Mouse (Mus musculus): Measurements from ENCODE around the gene Hbb-bs. TPM values are rescaled to one million over a fixed set of nuclear protein-coding genes. Genes with fewer than 3 reads are reported as not detected.
"Not testable (repeated sequence)": the region's sequence is repeated elsewhere in the genome, so short reads cannot be mapped to it uniquely, and the experiment has no call there.

Hbb-bs gene
- polyA plus RNA-seq, 1 experiment from 2014 or later: 14,530 TPM

GRCm38 (mm10) chr7:103810296-103810695, 17.6 kb downstream of the Hbb-bs start:
- H3K4me2 ChIP-seq: no peak overlapping the region

GRCm38 (mm10) chr7:103809801-103810155, 18.1 kb downstream of the Hbb-bs start:
- no peaks in the 10 kb centered on the region for H3K36me3 ChIP-seq
- no peak overlapping the region for H3K9ac ChIP-seq
- no peaks in the 10 kb centered on the region for H3K27me3 ChIP-seq
- 48% methylated on average over 1 of the region's 1 CpGs for WGBS
- no peaks in the 10 kb centered on the region for H3K9me3 ChIP-seq
- H3K4me3 ChIP-seq: no peak overlapping the region
- ATAC-seq (ENCODE audit: borderline replicate concordance, extremely low read depth, low FRiP score, low TSS enrichment): no peak
- no peak overlapping the region for H3K4me2 ChIP-seq
- H3K27ac ChIP-seq: no peak overlapping the region
- H3K4me1 ChIP-seq: no peaks in the 10 kb centered on the region

More at GRCm38 (mm10) chr7:103810296-103810695, 17.6 kb downstream of the Hbb-bs start:
- H3K4me3 ChIP-seq: no peak overlapping the region
- H3K9me3 ChIP-seq: no peaks in the 10 kb centered on the region
- no peaks in the 10 kb centered on the region for H3K36me3 ChIP-seq
- no peak overlapping the region for H3K27ac ChIP-seq
- H3K27me3 ChIP-seq: no peaks in the 10 kb centered on the region
- 71% methylated on average over 1 of the region's 1 CpGs for WGBS
- no peaks in the 10 kb centered on the region for H3K4me1 ChIP-seq
- no peak overlapping the region for H3K9ac ChIP-seq
- ATAC-seq (ENCODE audit: borderline replicate concordance, extremely low read depth, low FRiP score, low TSS enrichment): no peak

- ATAC-seq (ENCODE audit: borderline replicate concordance, extremely low read depth, low FRiP score, low TSS enrichment): no peak
- no peaks in the 10 kb centered on the region for H3K36me3 ChIP-seq
- H3K9me3 ChIP-seq: no peaks in the 10 kb centered on the region
- 43% methylated on average over 5 of the region's 5 CpGs for WGBS
- no peaks in the 10 kb centered on the region for H3K27me3 ChIP-seq
- H3K4me3 ChIP-seq: no peak overlapping the region
- H3K9ac ChIP-seq: no peak overlapping the region
- H3K27ac ChIP-seq: no peak overlapping the region
- H3K4me2 ChIP-seq: no peak overlapping the region
- H3K4me1 ChIP-seq: no peaks in the 10 kb centered on the region
These were observed 18.7 kb downstream of the Hbb-bs start for GRCm38 (mm10) chr7:103808971-103809800.

- 77% methylated on average over 2 of the region's 2 CpGs for WGBS
- not testable (repeated sequence) for H3K9me3 ChIP-seq
These were observed 19.8 kb downstream of the Hbb-bs start for GRCm38 (mm10) chr7:103808120-103808519.

GRCm38 (mm10) chr7:103806856-103807255, 21.0 kb downstream of the Hbb-bs start:
- 68% methylated on average over 1 of the region's 1 CpGs for WGBS
- no peak overlapping the region for H3K27ac ChIP-seq
- H3K36me3 ChIP-seq: no peaks in the 10 kb centered on the region
- H3K27me3 ChIP-seq: no peaks in the 10 kb centered on the region
- H3K4me3 ChIP-seq: no peak overlapping the region
- no peaks in the 10 kb centered on the region for H3K4me1 ChIP-seq
- H3K9ac ChIP-seq: no peak overlapping the region
- H3K9me3 ChIP-seq: no peaks in the 10 kb centered on the region
- H3K4me2 ChIP-seq: no peak overlapping the region
- no peak for ATAC-seq (ENCODE audit: borderline replicate concordance, extremely low read depth, low FRiP score, low TSS enrichment)

More at GRCm38 (mm10) chr7:103808120-103808519, 19.8 kb downstream of the Hbb-bs start:
- not testable (repeated sequence) for H3K4me2 ChIP-seq; H3K9ac ChIP-seq; H3K27me3 ChIP-seq; H3K36me3 ChIP-seq; H3K4me3 ChIP-seq; H3K4me1 ChIP-seq; ATAC-seq (ENCODE audit: borderline replicate concordance, extremely low read depth, low FRiP score, low TSS enrichment); H3K27ac ChIP-seq

- Histone ChIP-seq H3K27me3 (no peaks in the 10 kb centered on the region), H3K9ac (no peak overlapping the region), H3K4me3 (no peak overlapping the region), H3K4me2 (no peak overlapping the region), H3K9me3 (no peaks in the 10 kb centered on the region), H3K4me1 (no peaks in the 10 kb centered on the region), H3K27ac (no peak overlapping the region), H3K36me3 (no peaks in the 10 kb centered on the region)
- no peak for ATAC-seq (ENCODE audit: borderline replicate concordance, extremely low read depth, low FRiP score, low TSS enrichment)
- WGBS: 25% methylated on average over 4 of the region's 4 CpGs
These were observed 35.1 kb downstream of the Hbb-bs start for GRCm38 (mm10) chr7:103792669-103793388.

GRCm38 (mm10) chr7:103791721-103792120, 36.2 kb downstream of the Hbb-bs start, which contains the start of gene Olfr67:
Gene Olfr67 (minus strand): TSS chr7:103791821.
- ATAC-seq (ENCODE audit: borderline replicate concordance, extremely low read depth, low FRiP score, low TSS enrichment): no peak
- Histone ChIP-seq H3K36me3 (no peaks in the 10 kb centered on the region), H3K4me1 (no peaks in the 10 kb centered on the region), H3K27me3 (no peaks in the 10 kb centered on the region), H3K9ac (no peak within 1 kb of the TSS), H3K27ac (no peak within 1 kb of the TSS), H3K9me3 (no peaks in the 10 kb centered on the region), H3K4me3 (no peak within 1 kb of the TSS), H3K4me2 (no peak within 1 kb of the TSS)
- WGBS: 55% methylated on average over 3 of the region's 3 CpGs

- ATAC-seq (ENCODE audit: borderline replicate concordance, extremely low read depth, low FRiP score, low TSS enrichment): no peak
- WGBS: 78% methylated on average over 3 of the region's 3 CpGs
- Histone ChIP-seq H3K36me3 (no peaks in the 10 kb centered on the region), H3K4me3 (no peak within 1 kb of the TSS), H3K9ac (no peak within 1 kb of the TSS), H3K4me2 (no peak within 1 kb of the TSS), H3K9me3 (no peaks in the 10 kb centered on the region), H3K27me3 (no peaks in the 10 kb centered on the region), H3K4me1 (no peaks in the 10 kb centered on the region), H3K27ac (no peak within 1 kb of the TSS)
These were observed 48.3 kb downstream of the Hbb-bs start, which contains the start of gene Olfr68 for GRCm38 (mm10) chr7:103779598-103779997. Gene Olfr68 (minus strand): TSS chr7:103779698.

- not testable (repeated sequence) for H3K4me1 ChIP-seq; H3K4me2 ChIP-seq; H3K9me3 ChIP-seq; H3K27ac ChIP-seq; H3K36me3 ChIP-seq; H3K27me3 ChIP-seq; H3K4me3 ChIP-seq; ATAC-seq (ENCODE audit: borderline replicate concordance, extremely low read depth, low FRiP score, low TSS enrichment); H3K9ac ChIP-seq
- 74% methylated on average over 4 of the region's 4 CpGs for WGBS
These were observed 50.2 kb downstream of the Hbb-bs start for GRCm38 (mm10) chr7:103777652-103778051.

Other genes with a start within 250 kb of the Hbb-bs start
- not detected in 2 replicates for gene Olfr618, start 238.0 kb downstream of the Hbb-bs start, polyA plus RNA-seq (2015; fragmentation: Nextera tagmentation; extraction: Ambion mirVana)
- gene Olfr619, start 227.5 kb downstream of the Hbb-bs start, polyA plus RNA-seq (2015; fragmentation: Nextera tagmentation; extraction: Ambion mirVana): not detected in 2 replicates
- not detected in 2 replicates for gene Olfr620, start 215.6 kb downstream of the Hbb-bs start, polyA plus RNA-seq (2015; fragmentation: Nextera tagmentation; extraction: Ambion mirVana)
- not detected in 2 replicates for gene Olfr622, start 185.4 kb downstream of the Hbb-bs start, polyA plus RNA-seq (2015; fragmentation: Nextera tagmentation; extraction: Ambion mirVana)
- gene Olfr623, start 164.4 kb downstream of the Hbb-bs start, polyA plus RNA-seq (2015; fragmentation: Nextera tagmentation; extraction: Ambion mirVana): not detected in 2 replicates
- 0.04 TPM in 1 of 2 replicates, not detected in the other for gene Olfr624, start 156.9 kb downstream of the Hbb-bs start, polyA plus RNA-seq (2015; fragmentation: Nextera tagmentation; extraction: Ambion mirVana)
- gene Olfr625-ps1, start 145.4 kb downstream of the Hbb-bs start, polyA plus RNA-seq (2015; fragmentation: Nextera tagmentation; extraction: Ambion mirVana): not detected in 2 replicates
- gene Olfr243, start 113.4 kb downstream of the Hbb-bs start, polyA plus RNA-seq (2015; fragmentation: Nextera tagmentation; extraction: Ambion mirVana): not detected in 2 replicates
- not detected in 2 replicates for gene Olfr628, start 97.7 kb downstream of the Hbb-bs start, polyA plus RNA-seq (2015; fragmentation: Nextera tagmentation; extraction: Ambion mirVana)
- not detected in 2 replicates for gene Olfr629, start 83.2 kb downstream of the Hbb-bs start, polyA plus RNA-seq (2015; fragmentation: Nextera tagmentation; extraction: Ambion mirVana)
- not detected in 2 replicates for gene Olfr630, start 70.8 kb downstream of the Hbb-bs start, polyA plus RNA-seq (2015; fragmentation: Nextera tagmentation; extraction: Ambion mirVana)
- not detected in 2 replicates for gene Olfr69, start 56.5 kb downstream of the Hbb-bs start, polyA plus RNA-seq (2015; fragmentation: Nextera tagmentation; extraction: Ambion mirVana)
- gene Olfr68, start 48.4 kb downstream of the Hbb-bs start, polyA plus RNA-seq (2015; fragmentation: Nextera tagmentation; extraction: Ambion mirVana): not detected in 2 replicates
- gene Olfr67, start 36.3 kb downstream of the Hbb-bs start, polyA plus RNA-seq (2015; fragmentation: Nextera tagmentation; extraction: Ambion mirVana): not detected in 2 replicates
- 4,716 and 5,311 TPM in 2 replicates for gene Hbb-bt, start 14.1 kb downstream of the Hbb-bs start, polyA plus RNA-seq (2015; fragmentation: Nextera tagmentation; extraction: Ambion mirVana)
- gene Hbb-bh2, start 12.4 kb upstream of the Hbb-bs start, polyA plus RNA-seq (2015; fragmentation: Nextera tagmentation; extraction: Ambion mirVana): not detected in 2 replicates
- gene Hbb-bh1, start 15.1 kb upstream of the Hbb-bs start, polyA plus RNA-seq (2015; fragmentation: Nextera tagmentation; extraction: Ambion mirVana): 8.2 and 12.5 TPM in 2 replicates
- 807 and 1,263 TPM in 2 replicates for gene Hbb-y, start 25.1 kb upstream of the Hbb-bs start, polyA plus RNA-seq (2015; fragmentation: Nextera tagmentation; extraction: Ambion mirVana)
- not detected in 2 replicates for gene Olfr66, start 58.2 kb upstream of the Hbb-bs start, polyA plus RNA-seq (2015; fragmentation: Nextera tagmentation; extraction: Ambion mirVana)
- not detected in 2 replicates for gene Olfr64, start 66.4 kb upstream of the Hbb-bs start, polyA plus RNA-seq (2015; fragmentation: Nextera tagmentation; extraction: Ambion mirVana)
- not detected in 2 replicates for gene Olfr65, start 75.4 kb upstream of the Hbb-bs start, polyA plus RNA-seq (2015; fragmentation: Nextera tagmentation; extraction: Ambion mirVana)
- gene Olfr631, start 100.7 kb upstream of the Hbb-bs start, polyA plus RNA-seq (2015; fragmentation: Nextera tagmentation; extraction: Ambion mirVana): not detected in 2 replicates
- not detected in 2 replicates for gene Olfr632, start 106.3 kb upstream of the Hbb-bs start, polyA plus RNA-seq (2015; fragmentation: Nextera tagmentation; extraction: Ambion mirVana)
- gene Olfr633, start 116.3 kb upstream of the Hbb-bs start, polyA plus RNA-seq (2015; fragmentation: Nextera tagmentation; extraction: Ambion mirVana): not detected in 2 replicates
- gene Olfr635, start 143.1 kb upstream of the Hbb-bs start, polyA plus RNA-seq (2015; fragmentation: Nextera tagmentation; extraction: Ambion mirVana): not detected in 2 replicates
- gene Olfr638, start 170.7 kb upstream of the Hbb-bs start, polyA plus RNA-seq (2015; fragmentation: Nextera tagmentation; extraction: Ambion mirVana): not detected in 2 replicates
- gene Olfr639, start 189.2 kb upstream of the Hbb-bs start, polyA plus RNA-seq (2015; fragmentation: Nextera tagmentation; extraction: Ambion mirVana): not detected in 2 replicates
- not detected in 2 replicates for gene Olfr640, start 197.5 kb upstream of the Hbb-bs start, polyA plus RNA-seq (2015; fragmentation: Nextera tagmentation; extraction: Ambion mirVana)
- not detected in 2 replicates for gene Olfr641, start 207.3 kb upstream of the Hbb-bs start, polyA plus RNA-seq (2015; fragmentation: Nextera tagmentation; extraction: Ambion mirVana)
- gene Olfr642, start 224.6 kb upstream of the Hbb-bs start, polyA plus RNA-seq (2015; fragmentation: Nextera tagmentation; extraction: Ambion mirVana): not detected in 2 replicates
- not detected in 2 replicates for gene 4930516K23Rik, start 233.3 kb upstream of the Hbb-bs start, polyA plus RNA-seq (2015; fragmentation: Nextera tagmentation; extraction: Ambion mirVana)
- gene Olfr644, start 243.8 kb upstream of the Hbb-bs start, polyA plus RNA-seq (2015; fragmentation: Nextera tagmentation; extraction: Ambion mirVana): not detected in 2 replicates

Measured in lung, embryonic 15.5 days (tissue).